Comparison of ENCODE assay signal across 17 mouse cellular contexts in genomic region chr9:8606816-8607491, GRCm38 (mm10).
"Had no signal": no experiment of that assay in that cellular context is flagged by ENCODE, and none has a peak within 500 bp of the region (broad histone marks: within the 10 kb centered on the region; RNA-seq: fewer than 3 reads in every experiment).

No protein-coding gene starts in this region.

- H3K27me3 ChIP-seq: liver, embryonic 12.5 days; liver, embryonic 15.5 days; lung, embryonic 15.5 days; midbrain, embryonic 13.5 days had no signal

- H3K9me3 ChIP-seq: liver, embryonic 12.5 days; liver, embryonic 15.5 days; lung, embryonic 15.5 days; midbrain, embryonic 10.5 days; midbrain, embryonic 13.5 days had no signal

- H3K36me3 ChIP-seq: liver, embryonic 12.5 days; liver, embryonic 15.5 days; lung, embryonic 15.5 days; midbrain, embryonic 10.5 days; midbrain, embryonic 13.5 days had no signal

- H3K4me3 ChIP-seq: liver, embryonic 12.5 days; liver, embryonic 15.5 days; lung, embryonic 15.5 days; midbrain, embryonic 10.5 days; midbrain, embryonic 13.5 days had no signal

- H3K9ac ChIP-seq: liver, embryonic 12.5 days; liver, embryonic 15.5 days; lung, embryonic 15.5 days; midbrain, embryonic 13.5 days had no signal

- DNase-seq: kidney, adult 18-20 months; kidney, adult 9 months; kidney, postnatal 14 days; kidney, postnatal 4 days; left cerebral cortex, postnatal 4 days; liver; lung, adult 18-20 months; lung, postnatal 10 days; thymus, adult 2 months; thymus, postnatal 14 days; thymus, postnatal 4 days had no signal

- H3K4me2 ChIP-seq: liver, embryonic 12.5 days; liver, embryonic 15.5 days; lung, embryonic 15.5 days; midbrain, embryonic 13.5 days had no signal

- H3K27ac ChIP-seq: liver, embryonic 12.5 days; liver, embryonic 15.5 days; lung, embryonic 15.5 days; macrophage; midbrain, embryonic 10.5 days; midbrain, embryonic 13.5 days had no signal

- ATAC-seq: liver, embryonic 12.5 days; midbrain, embryonic 13.5 days had no signal

- H3K4me1 ChIP-seq: liver, embryonic 12.5 days; liver, embryonic 15.5 days; lung, embryonic 15.5 days; midbrain, embryonic 10.5 days; midbrain, embryonic 13.5 days had no signal
